Mouse (Mus musculus) spleen, adult 18-20 months (tissue): ENCODE results near the gene Apoc4.

ENCODE experiments used
- DNase-seq, 2 experiments: peaks; one replicate each; pipeline ENCODE4 v3.0.0; 2022; ENCODE audit warnings: mixed read lengths in 2 of 2

The Apoc4 gene

GRCm38 (mm10) chr7:19681202-19681694 lies at the start of gene Apoc4, which contains the start of gene Gm44805:
Gene Apoc4, minus strand, starts transcription at chr7:19681479.
Gene Gm44805, minus strand, starts transcription at chr7:19681423.
- no peak for DNase-seq

GRCm38 (mm10) chr7:19726541-19726940 lies 45.3 kb upstream of the Apoc4 start:
- no peak for DNase-seq

GRCm38 (mm10) chr7:19724167-19724566 lies 42.9 kb upstream of the Apoc4 start:
- no peak for DNase-seq

- no peak for DNase-seq
These were observed 41.5 kb upstream of the Apoc4 start for GRCm38 (mm10) chr7:19722754-19723195.

GRCm38 (mm10) chr7:19719200-19719599 lies 37.9 kb upstream of the Apoc4 start:
- DNase-seq = no peak

- no peak for DNase-seq
These were observed 37.1 kb upstream of the Apoc4 start for GRCm38 (mm10) chr7:19718297-19718952.

- DNase-seq = no peak
These were observed 36.1 kb upstream of the Apoc4 start for GRCm38 (mm10) chr7:19717346-19717745.

- no peak for DNase-seq
These were observed 35.5 kb upstream of the Apoc4 start for GRCm38 (mm10) chr7:19716822-19717221.

- DNase-seq = no peak
These were observed 34.9 kb upstream of the Apoc4 start for GRCm38 (mm10) chr7:19716055-19716682.

GRCm38 (mm10) chr7:19715239-19716054 lies 34.2 kb upstream of the Apoc4 start, which contains the start of gene Tomm40:
Gene Tomm40, minus strand, starts transcription at chr7:19715438.
- peak; percentile 95 to 99 for DNase-seq

GRCm38 (mm10) chr7:19714836-19715235 lies 33.6 kb upstream of the Apoc4 start:
- no peak for DNase-seq

- DNase-seq = no peak
These were observed 32.3 kb upstream of the Apoc4 start for GRCm38 (mm10) chr7:19713598-19713997.

GRCm38 (mm10) chr7:19713196-19713595 lies 31.9 kb upstream of the Apoc4 start:
- DNase-seq = peak in 1 of 2 experiments; percentile 34

- DNase-seq = no peak
These were observed 31.1 kb upstream of the Apoc4 start for GRCm38 (mm10) chr7:19712414-19712813.

GRCm38 (mm10) chr7:19710650-19711049 lies 29.4 kb upstream of the Apoc4 start:
- DNase-seq = no peak

GRCm38 (mm10) chr7:19705271-19705670 lies 24.0 kb upstream of the Apoc4 start:
- DNase-seq = no peak

GRCm38 (mm10) chr7:19704475-19704874 lies 23.2 kb upstream of the Apoc4 start:
- DNase-seq = no peak

GRCm38 (mm10) chr7:19702859-19703555 lies 21.7 kb upstream of the Apoc4 start:
- no peak for DNase-seq

GRCm38 (mm10) chr7:19701069-19701761 lies 19.9 kb upstream of the Apoc4 start:
- peak; percentile 59 to 65 for DNase-seq

- DNase-seq = no peak
These were observed 19.2 kb upstream of the Apoc4 start for GRCm38 (mm10) chr7:19700299-19701068.

- no peak for DNase-seq
These were observed 18.5 kb upstream of the Apoc4 start for GRCm38 (mm10) chr7:19699827-19700148.
